Mouse (Mus musculus) naive thymus-derived CD4-positive, alpha-beta T cell, adult 2 months (primary cell): ENCODE data around the gene Atp13a1.

Experiments
- DNase-seq: peaks from one replicate; pipeline ENCODE4 v3.0.0-alpha.2; 2011; ENCODE audit warnings: low read depth

Atp13a1 gene

DNA sequence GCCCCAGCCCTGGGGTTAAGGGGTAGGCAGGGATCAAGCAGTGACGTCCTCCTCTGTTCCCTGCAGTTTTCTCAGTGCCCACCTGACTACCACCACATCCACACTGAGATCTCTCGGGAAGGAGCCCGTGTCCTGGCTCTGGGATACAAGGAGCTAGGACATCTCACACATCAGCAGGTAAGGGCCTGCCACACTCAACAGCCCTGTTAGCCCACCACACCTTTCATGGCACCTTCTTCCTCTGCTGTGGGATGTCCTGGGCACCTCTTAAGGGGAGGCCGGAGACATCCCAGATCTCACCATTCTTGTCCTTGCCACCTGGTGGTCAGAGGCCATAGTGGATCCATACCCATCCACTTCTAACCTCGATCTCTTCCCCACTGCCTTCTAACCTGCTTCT, 9.0 kb downstream of the Atp13a1 start:
- no peak for DNase-seq

- no peak for DNase-seq
Observed at GRCm38 (mm10) chr8:69801796-69802195, 10.8 kb downstream of the Atp13a1 start.

DNA sequence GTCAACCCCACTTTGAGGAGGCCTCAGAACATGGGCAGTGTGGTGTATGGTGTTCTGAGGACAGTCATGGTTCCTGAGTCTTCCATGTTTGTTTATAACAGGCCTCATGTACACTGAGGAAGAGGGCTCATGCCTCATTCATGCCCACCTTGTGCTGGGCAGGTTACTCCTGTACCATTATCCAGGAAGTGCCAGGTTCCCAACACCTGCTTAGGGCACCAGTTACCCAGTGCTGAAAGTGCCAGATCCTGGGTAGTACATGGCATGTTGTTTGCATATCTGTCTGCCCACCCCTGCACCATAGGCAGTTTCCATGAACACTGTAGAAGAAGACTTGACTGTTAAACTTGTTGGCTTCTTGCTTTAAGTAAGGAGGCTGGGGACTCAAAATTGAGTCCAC, 11.3 kb downstream of the Atp13a1 start:
- DNase-seq = no peak

DNA sequence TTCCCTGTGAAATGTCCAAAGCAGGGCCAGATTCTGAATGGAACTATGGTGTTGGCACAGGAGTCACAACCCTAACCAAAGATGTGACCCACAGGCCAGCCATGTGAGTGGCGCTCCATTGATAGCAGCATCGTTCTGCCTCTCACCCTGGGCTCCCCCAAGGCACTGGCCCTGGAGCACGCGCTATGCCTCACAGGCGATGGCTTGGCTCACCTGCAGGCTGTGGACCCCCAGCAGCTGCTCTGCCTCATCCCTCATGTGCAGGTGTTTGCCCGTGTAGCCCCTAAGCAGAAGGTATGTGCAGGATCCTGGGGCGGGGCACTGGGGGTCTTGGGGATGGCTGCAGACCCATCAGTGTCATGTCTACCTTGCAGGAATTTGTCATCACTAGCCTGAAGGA, 12.4 kb downstream of the Atp13a1 start:
- DNase-seq = no peak

- no peak for DNase-seq
Observed at GRCm38 (mm10) chr8:69804537-69804936, 13.6 kb downstream of the Atp13a1 start.

GRCm38 (mm10) chr8:69805086-69805485, 14.1 kb downstream of the Atp13a1 start:
- no peak for DNase-seq

DNA sequence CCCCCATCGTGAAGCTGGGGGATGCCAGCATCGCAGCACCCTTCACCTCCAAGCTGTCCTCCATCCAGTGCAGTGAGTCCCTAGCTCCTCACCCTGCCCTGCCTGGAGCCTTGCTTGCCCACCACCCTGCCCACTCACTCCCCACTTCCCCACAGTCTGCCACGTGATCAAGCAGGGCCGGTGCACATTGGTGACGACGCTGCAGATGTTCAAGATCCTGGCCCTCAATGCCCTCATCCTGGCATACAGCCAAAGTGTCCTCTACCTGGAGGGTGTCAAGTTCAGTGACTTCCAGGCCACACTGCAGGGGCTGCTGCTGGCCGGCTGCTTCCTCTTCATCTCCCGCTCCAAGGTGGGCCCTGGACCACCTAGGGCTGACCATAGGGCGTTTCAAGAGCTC, 14.5 kb downstream of the Atp13a1 start:
- DNase-seq = no peak

DNA sequence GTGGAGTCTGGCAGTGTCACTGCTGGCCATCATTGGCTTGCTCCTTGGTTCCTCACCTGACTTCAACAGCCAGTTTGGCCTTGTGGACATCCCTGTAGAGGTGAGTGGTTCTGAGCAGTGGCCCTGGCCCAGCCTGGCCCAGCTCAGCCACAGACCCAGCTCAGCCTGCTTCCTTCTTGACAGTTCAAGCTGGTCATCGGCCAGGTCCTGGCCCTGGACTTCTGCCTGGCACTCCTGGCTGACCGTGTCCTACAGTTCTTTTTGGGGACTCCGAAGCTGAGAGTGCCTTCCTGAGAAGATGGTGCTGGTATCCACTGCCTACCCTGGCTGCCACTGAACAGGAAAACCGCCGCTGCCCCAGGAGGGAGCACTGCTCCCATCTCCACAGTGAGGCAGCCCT, 16.3 kb downstream of the Atp13a1 start:
- DNase-seq = no peak

GRCm38 (mm10) chr8:69808094-69808863, 17.3 kb downstream of the Atp13a1 start, which contains the start of gene Gmip:
Gene Gmip (plus strand): TSS chr8:69808679.
- peak; percentile 93 for DNase-seq

- peak; percentile 65 for DNase-seq
Observed at GRCm38 (mm10) chr8:69808864-69809403, 18.0 kb downstream of the Atp13a1 start.

GRCm38 (mm10) chr8:69809820-69810219, 18.9 kb downstream of the Atp13a1 start:
- no peak for DNase-seq

DNA sequence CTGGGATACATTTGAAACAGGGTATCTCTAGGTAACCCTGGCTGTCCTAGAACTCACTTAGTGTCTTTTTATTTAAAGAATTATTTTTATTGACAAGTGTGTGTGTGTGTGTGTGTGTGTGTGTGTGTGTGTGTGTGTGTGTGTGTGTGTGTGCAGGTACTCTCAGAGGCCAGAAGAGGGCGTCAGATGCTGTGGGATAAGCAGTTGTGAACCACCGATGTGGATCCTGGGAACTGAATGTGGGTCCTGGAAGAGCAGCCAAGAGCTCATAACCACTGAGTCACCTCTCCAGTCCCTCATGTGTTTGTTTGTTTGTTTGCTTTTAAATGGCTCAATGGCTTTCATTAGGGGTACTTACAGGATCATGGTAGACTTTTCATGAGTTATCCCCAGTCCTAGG, 23.9 kb downstream of the Atp13a1 start:
- no peak for DNase-seq

DNA sequence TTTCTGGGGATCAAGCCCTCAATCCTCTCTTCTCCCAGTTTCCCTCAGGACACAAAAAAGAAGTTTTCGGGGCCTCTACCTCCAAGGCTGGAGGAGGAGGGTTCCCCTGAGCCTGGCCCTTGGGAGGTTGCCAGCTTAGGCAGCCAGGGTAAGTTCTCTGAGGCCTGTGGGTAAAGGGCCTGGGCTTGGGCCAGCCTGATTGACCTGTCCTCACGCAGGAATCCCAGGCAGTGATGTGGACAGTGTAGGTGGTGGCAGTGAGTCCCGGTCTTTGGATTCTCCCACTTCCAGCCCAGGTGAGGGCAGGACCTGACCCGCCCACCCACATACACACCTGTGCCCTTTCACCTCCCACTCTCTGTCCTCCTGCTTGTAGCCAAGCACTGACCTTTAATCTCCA, 24.4 kb downstream of the Atp13a1 start:
- DNase-seq = no peak

- no peak for DNase-seq
Observed at GRCm38 (mm10) chr8:69820466-69820865, 29.5 kb downstream of the Atp13a1 start.

DNA sequence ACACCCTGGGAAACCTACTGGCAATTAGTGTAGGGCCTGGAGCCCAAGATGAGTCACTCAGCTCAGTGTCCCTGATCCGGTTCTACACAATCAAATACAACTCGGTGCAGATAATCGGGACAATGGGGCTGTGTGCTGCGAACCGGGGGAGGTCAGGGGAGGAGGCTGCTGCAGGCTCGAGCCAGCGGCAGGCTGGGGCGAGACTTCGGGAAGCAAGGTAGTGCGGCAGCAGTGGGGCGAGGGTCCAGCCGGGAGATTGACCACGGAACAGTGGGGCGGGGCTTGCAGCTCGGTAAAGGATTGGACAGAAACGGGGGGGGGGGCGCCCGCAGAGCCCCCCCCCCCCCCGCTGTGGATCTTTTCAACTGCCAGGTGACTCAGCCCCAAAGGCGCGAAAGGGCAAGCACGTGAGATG, 31.0 kb downstream of the Atp13a1 start:
- peak; percentile 38 for DNase-seq

DNA sequence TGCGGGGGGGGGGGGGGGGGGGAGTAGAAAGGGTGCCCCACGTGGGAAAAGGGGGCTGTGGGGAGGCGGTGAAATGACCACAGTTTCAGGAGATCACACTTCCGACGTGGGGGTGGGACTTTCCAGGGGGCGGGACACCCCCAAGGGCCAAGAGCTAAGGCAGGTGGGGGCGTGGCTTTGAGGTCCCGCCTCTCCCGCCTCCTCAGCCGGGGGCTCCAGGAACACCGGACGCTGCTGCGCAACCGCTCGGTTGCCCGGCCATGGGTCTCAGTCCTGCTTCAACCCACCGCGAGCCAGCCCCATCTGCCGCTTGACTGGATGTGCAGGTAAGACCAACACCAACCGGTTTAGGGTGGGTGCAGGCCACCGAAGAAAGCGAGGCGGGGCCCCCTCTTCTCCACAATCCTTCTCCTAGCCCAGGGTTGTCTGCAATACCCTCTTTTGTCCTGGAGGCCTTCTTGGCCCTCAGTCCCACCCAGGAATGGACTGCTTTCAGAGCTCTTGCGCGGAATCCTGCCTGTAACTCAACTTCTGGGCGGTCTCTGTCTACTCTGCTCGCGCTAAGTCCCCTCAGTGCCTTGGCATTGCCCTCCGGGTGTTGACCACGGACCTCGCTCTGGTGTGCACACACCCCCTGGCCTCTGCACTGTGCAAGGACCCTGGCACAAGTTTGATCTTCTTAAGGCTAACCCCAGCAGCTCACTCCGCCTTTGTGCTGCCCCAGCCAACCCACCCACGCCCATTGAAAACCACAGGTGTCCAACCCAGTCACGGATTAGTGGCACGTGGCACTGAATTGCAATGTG, 31.6 kb downstream of the Atp13a1 start, which contains the start of gene Lpar2:
Lpar2 (plus strand) TSS at position 44 of the 806 bp plus-strand sequence.
- peak; percentile 76 for DNase-seq

DNA sequence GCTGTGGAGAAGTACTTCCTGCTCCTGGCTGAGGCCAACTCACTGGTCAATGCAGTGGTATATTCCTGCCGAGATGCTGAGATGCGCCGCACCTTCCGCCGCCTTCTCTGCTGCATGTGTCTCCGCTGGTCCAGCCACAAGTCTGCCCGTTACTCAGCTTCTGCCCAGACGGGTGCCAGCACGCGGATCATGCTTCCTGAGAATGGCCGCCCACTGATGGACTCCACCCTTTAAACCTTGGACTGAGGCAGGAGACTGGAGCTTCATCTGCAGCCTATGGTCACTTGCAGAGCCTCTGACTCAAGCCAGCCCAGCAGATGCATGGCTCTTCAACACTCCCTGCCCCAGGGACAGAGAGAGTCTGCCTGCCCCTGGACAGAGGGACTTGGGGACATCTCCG, 35.4 kb downstream of the Atp13a1 start:
- DNase-seq = no peak

- DNase-seq = peak; percentile 97
Observed at GRCm38 (mm10) chr8:69832298-69832853, 41.4 kb downstream of the Atp13a1 start, which contains the start of gene Pbx4. Gene Pbx4 (plus strand): TSS chr8:69832491.

DNA sequence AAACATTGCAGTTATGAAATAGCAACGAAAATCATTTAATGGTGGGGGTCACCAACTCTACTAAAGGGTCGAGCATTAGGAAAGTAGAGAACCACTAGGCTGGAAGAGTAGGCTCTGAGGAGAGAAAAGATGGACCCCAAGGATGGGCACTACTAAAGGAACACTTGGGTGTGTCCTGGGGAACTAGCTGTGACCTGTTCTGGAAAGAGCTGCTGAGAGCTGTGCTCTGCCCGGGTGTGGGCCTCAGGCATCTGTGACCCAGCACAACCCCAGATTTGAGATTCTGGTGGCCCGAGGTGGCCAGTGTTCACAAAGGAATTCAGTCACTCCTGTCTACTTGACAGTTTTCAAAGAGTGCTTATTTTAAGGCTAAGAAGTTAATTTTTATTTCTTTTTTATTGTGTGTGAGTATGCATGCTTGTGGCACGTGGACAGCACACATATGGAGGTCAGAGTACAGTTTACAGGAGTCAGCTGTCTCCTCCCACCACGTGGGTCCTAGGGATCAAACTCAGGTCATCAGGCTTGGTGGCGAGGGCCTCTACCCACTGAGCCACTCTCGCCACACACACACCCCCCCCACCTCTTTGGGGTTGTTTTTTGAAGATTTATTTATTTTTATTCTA, 46.2 kb downstream of the Atp13a1 start:
- no peak for DNase-seq

- no peak for DNase-seq
Observed at GRCm38 (mm10) chr8:69847167-69848065, 56.5 kb downstream of the Atp13a1 start.

DNA sequence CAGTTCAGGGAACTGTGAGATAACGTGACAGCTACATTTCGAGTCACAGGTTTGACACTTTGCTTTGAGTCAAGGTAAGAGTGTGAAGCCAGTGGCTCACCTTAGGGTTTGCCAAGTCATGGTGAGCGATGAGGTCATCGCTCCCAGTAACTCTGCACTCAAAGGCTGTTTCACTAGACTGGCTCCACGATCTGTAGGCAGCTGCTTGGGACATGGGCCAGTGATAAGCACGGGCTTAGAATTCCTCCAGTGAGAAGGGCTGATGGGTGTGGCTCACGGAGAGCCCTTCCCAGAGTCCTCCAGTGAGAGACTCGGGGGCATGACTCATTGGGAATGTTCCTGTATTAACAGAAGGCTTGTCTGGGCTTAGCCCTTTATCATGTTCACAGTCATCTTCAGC, 58.0 kb downstream of the Atp13a1 start:
- no peak for DNase-seq
